Mouse (Mus musculus) forebrain, embryonic 14.5 days (tissue): Measurements from ENCODE around the gene Ripor3. TPM values are rescaled to one million over a fixed set of nuclear protein-coding genes. Genes with fewer than 3 reads are reported as not detected.
"Not testable (repeated sequence)": the region's sequence is repeated elsewhere in the genome, so short reads cannot be mapped to it uniquely, and the experiment has no call there.

Source experiments
- ATAC-seq: fragments of 200-750 bp; cut with Nextera tagmentation; 2 replicates; pipeline ENCODE4 v1.8.0; 2017; ENCODE audit warnings: mild to moderate bottlenecking, moderate library complexity
- DNase-seq: peaks from one replicate; pipeline ENCODE4 v3.0.0-alpha.2; 2015; ENCODE audit warnings: low spot score
- H3K27ac ChIP-seq: fragments of 300-500 bp; sonication (generic); 2 replicates; pipeline ENCODE4 v1.5.1; 2014; ENCODE audit warnings: low read depth, mild to moderate bottlenecking, control low read depth, low read length, moderate library complexity
- H3K27me3 ChIP-seq: fragments of 300-500 bp; sonication (generic); replicated peaks from 2 replicates; pipeline ENCODE4 v1.6.1; 2014; ENCODE audit warnings: low read length, control low read depth, mixed read lengths; ENCODE audit not compliant: control insufficient read depth, insufficient read depth
- H3K36me3 ChIP-seq: fragments of 300-500 bp; sonication (generic); 2 replicates; pipeline ENCODE4 v1.6.1; 2014; ENCODE audit warnings: low read length, control low read depth; ENCODE audit not compliant: control insufficient read depth, insufficient read depth
- H3K4me1 ChIP-seq: fragments of 300-500 bp; sonication (generic); 2 replicates; pipeline ENCODE4 v1.6.1; 2014; ENCODE audit warnings: antibody characterized with exemption, low read length, control low read depth; ENCODE audit not compliant: control insufficient read depth, insufficient read depth
- H3K4me2 ChIP-seq: fragments of 300-500 bp; sonication (generic); 2 replicates; pipeline ENCODE4 v1.6.1; 2014; ENCODE audit warnings: mild to moderate bottlenecking, control low read depth, low read length
- H3K4me3 ChIP-seq: fragments of 300-500 bp; sonication (generic); 2 replicates; pipeline ENCODE4 v1.5.1; 2014; ENCODE audit warnings: low read depth, low read length, control low read depth
- H3K9ac ChIP-seq: fragments of 300-500 bp; sonication (generic); 2 replicates; pipeline ENCODE4 v1.6.1; 2014; ENCODE audit warnings: mild to moderate bottlenecking, low read length, control low read depth, moderate library complexity
- H3K9me3 ChIP-seq: fragments of 300-500 bp; sonication (generic); replicated peaks from 2 replicates; pipeline ENCODE4 v1.6.1; 2016; ENCODE audit warnings: low read length, control low read depth, mixed read lengths; ENCODE audit not compliant: control insufficient read depth
- WGBS: fragments of 180-500 bp; shearing (Covaris S2); extraction: QIAGEN DNeasy Blood & Tissue Kit; methylation state at CpG from one replicate; pipeline ENCODE4 v1.1.7; 2014; 5-methylcytosine and 5-hydroxymethylcytosine counted together
- polyA plus RNA-seq: library from polyadenylated mRNA; unstranded; fragments of >200 nt; fragmentation: Nextera tagmentation; extraction: Ambion mirVana; gene quantifications from 2 replicates; pipeline ENCODE4 v1.2.1, GENCODE M21; 2014

Gene Ripor3
- 0.22 and 0.42 TPM in 2 replicates for polyA plus RNA-seq

DNA sequence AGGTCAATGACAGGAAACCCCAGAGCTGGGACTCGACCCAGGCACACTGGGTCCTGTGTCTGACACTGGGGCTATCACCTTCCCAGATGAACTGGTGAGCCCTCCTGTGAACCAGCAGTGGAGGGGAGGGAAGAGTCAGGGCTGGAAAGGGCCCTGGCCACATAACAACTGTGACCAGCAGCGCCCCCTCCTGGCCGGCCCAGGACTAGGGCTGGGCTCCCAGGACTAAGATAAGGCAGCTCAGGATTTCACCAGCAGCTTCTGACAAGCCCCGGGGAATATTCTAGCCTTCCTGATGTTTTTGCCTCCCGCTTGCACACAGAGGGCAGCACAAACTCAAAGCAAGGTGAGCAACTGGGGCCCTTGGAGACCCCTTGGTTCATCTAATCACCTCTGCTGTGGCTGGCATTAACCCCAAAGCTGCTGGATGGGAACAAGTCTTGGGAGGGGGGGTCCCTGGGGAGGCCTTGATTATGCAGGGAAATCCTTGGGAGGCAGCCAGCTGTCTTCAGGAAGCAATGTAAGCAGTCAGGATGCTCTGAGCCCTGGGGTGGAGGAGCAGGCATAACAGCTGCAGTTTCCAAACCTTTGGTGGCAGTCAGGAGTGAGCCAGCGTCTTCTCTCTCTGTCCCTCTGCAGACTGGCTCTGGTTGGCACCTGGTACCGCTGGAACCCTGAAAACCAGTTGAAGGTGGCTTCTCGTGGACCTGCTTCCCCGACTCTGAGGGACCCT lies at the start of gene Ripor3:
Gene Ripor3 (minus strand): TSS at position 683 of the 733 bp plus-strand sequence.
- no peak within 1 kb of the TSS for H3K4me3 ChIP-seq
- no peak within 1 kb of the TSS for H3K4me2 ChIP-seq
- H3K27ac ChIP-seq: no peak within 1 kb of the TSS; the same call in 1 of the 2 replicates
- 40% methylated on average over 9 of the region's 9 CpGs for WGBS
- no peak for ATAC-seq
- H3K4me1 ChIP-seq: no peaks in the 10 kb centered on the region
- no peak within 1 kb of the TSS for H3K9ac ChIP-seq
- peak; percentile 41 for DNase-seq
- H3K27me3 ChIP-seq: no peaks in the 10 kb centered on the region
- no peaks in the 10 kb centered on the region for H3K36me3 ChIP-seq
- H3K9me3 ChIP-seq: no peaks in the 10 kb centered on the region

DNA sequence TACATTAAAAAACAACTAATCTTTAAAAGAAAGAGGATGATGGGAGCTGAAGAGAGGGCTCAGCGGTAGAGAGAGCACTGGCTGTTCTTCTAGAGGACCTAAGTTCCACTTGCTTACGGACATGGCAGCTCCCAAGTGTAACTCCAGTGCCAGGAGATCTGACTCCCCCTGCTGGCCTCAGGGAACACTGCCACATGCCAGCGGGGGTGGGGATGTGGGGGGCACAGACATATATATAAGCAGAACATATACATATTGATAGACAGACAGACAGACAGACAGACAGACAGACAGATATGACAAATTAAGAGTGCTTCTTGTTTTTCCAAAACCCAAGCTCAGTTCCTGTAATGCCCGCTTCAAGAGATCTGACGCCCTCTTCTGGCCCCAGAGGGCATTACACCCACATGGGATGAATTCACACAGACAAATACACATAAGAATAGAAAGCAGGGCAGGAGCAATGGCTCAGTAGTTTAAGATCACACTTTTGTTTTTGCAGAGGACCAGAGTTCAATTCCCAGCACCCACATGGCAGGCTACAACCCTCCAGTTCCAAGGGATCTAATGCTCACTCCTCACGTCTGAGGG lies 48.9 kb upstream of the Ripor3 start:
- 77% methylated on average over 6 of the region's 6 CpGs for whole genome bisulfite sequencing
- Histone ChIP-seq H3K4me3 (no peak overlapping the region), H3K36me3 (no peaks in the 10 kb centered on the region), H3K9me3 (no peaks in the 10 kb centered on the region), H3K4me1 (no peaks in the 10 kb centered on the region), H3K4me2 (no peak overlapping the region), H3K27me3 (no peaks in the 10 kb centered on the region), H3K27ac (no peak overlapping the region), H3K9ac (no peak overlapping the region)
- ATAC-seq (no peak), DNase-seq (no peak)

DNA sequence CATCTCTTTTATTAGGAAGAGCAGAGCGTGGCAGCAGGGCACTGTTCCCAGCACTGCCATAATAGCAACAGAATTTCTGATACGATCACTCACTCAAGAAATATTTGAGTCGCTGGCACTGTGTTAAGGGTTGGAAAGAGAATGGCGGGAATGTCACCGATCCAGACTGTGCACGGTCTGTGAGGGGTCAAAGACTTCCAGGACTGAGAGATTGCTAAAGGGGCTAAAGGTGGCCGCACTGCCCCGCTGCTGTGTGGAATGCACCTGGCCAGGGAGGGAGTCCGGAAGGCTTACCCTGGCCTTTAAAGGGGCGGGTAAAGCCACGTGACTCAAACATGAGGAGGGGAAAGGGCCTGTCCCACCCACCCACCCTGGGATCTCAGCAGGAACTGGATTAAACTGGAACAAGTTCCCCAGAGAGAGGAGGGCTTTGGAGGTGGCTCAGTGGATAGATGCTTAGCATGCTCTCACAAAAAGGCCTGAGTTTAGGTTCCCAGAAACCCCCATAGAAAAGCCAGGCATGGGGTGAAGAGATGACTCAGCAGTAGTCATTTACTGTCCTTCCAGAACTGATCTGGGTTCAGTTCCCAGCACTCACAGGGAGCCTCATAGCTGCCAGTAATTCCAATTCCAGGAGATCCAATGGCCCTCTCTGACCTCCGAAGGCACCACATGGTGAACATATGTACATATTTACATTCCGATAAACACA lies 48.2 kb upstream of the Ripor3 start:
- Histone ChIP-seq H3K4me3 (no peak overlapping the region), H3K4me2 (no peak overlapping the region), H3K36me3 (no peaks in the 10 kb centered on the region), H3K27me3 (no peaks in the 10 kb centered on the region), H3K27ac (no peak overlapping the region), H3K9me3 (no peaks in the 10 kb centered on the region), H3K4me1 (no peaks in the 10 kb centered on the region), H3K9ac (no peak overlapping the region)
- DNase-seq (no peak), ATAC-seq (no peak)
- 26% methylated on average over 13 of the region's 13 CpGs for WGBS

DNA sequence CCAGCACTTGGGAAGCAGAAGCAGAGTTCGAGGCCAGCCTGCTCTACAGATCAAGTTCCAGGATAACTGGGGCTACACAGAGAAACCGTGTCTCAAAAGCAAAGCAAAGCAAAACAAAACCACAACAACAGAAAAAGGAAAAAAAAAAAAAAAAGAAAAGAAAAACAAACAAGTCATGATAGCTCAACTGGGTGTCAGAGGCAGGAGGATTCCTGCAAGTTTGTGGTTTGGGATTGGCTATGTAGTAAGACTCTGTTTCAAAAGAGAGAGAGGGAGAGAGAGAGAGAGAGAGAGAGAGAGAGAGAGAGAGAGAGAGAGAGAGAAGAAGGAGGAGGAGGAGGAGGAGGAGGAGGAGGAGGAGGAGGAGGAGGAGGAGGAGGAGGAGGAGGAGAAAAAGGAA lies 47.5 kb upstream of the Ripor3 start:
- not testable (repeated sequence) for ATAC-seq, H3K4me3 ChIP-seq, H3K9me3 ChIP-seq, H3K9ac ChIP-seq, H3K36me3 ChIP-seq, H3K27me3 ChIP-seq, H3K4me1 ChIP-seq, DNase-seq, H3K27ac ChIP-seq, H3K4me2 ChIP-seq
- WGBS: 66% methylated on average over 2 of the region's 2 CpGs

DNA sequence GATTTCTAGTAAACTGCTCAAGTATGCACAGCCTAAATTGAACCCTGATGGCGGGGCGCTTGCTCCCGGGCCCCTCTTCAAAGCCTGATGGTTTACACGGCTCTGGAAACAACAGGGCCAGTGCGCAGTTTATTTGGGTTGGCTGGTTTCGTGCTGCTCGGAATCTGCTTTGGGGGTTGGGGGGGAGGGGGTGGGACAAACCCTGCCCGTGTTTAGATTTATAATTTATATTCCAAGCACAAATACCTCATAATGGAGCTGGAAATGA lies 46.2 kb upstream of the Ripor3 start:
- 69% methylated on average over 8 of the region's 8 CpGs for WGBS
- H3K4me2 ChIP-seq: no peak overlapping the region
- DNase-seq: no peak
- no peaks in the 10 kb centered on the region for H3K36me3 ChIP-seq
- no peak for ATAC-seq
- peaks cover 4% of the 10 kb centered on the region; the same call in 1 of the 2 replicates for H3K27me3 ChIP-seq
- H3K4me3 ChIP-seq: no peak overlapping the region
- H3K4me1 ChIP-seq: no peaks in the 10 kb centered on the region
- H3K27ac ChIP-seq: no peak overlapping the region
- no peak overlapping the region for H3K9ac ChIP-seq
- no peaks in the 10 kb centered on the region for H3K9me3 ChIP-seq

DNA sequence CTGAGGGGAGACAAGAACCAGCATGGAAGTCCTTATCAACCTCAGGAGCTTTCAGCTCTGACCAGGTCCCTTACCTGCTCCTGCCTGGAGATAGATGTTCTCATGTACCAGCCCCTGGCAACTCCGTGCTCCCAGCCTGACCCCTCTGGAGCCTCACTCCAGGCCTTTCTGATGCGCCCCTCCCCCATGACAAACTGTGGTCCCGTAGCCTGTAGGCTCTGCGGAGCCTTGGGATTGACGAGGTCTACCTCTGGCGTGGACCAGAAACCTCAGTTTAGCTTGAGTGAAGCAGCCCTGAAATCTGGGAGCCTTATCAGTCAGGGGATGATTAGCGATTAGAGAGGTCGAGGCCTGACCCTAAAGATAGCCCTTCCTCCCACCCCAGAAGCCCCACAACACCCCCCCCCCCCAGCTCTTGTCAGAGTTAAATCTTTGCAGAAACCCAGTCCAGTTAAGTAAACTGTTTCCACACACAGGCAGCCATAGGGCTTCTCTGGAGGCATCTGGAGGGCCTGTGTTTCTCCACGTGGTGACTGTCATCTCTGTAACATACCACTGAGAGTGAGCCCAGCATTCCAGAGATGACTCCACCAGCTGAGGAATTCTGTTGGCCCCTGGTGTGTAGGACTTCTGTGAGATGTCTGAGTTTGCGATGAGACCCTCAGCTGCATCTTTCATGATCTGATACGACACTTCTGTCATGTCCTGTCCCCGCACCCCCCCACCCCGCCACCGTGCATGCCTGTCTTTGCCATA lies 45.7 kb upstream of the Ripor3 start:
- 46% methylated on average over 14 of the region's 14 CpGs for WGBS
- ATAC-seq: no peak
- Histone ChIP-seq H3K4me2 (no peak overlapping the region), H3K27me3 (peaks cover 9% of the 10 kb centered on the region), H3K27ac (no peak overlapping the region), H3K4me3 (no peak overlapping the region), H3K36me3 (no peaks in the 10 kb centered on the region), H3K9ac (no peak overlapping the region), H3K9me3 (no peaks in the 10 kb centered on the region), H3K4me1 (no peaks in the 10 kb centered on the region)
- DNase-seq: no peak

DNA sequence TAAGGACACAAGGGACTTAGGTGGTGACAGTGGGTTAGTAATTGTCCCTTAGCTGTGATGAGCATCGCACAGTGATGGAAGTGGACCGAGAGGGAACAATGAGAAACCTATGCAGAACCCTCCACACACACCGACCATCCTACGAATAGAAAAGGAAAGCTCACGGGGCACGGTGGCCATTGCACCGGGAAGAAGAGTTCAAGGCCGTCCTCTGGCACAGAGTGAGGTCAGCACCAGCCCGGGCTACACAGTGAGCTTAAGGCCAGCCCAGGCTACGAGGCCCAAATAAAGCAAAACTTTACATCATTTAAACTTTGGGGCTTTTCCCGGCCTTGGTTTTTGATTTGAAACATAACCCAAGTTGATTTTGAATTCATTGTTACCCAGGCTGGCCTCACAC lies 43.7 kb upstream of the Ripor3 start:
- ATAC-seq: no peak

DNA sequence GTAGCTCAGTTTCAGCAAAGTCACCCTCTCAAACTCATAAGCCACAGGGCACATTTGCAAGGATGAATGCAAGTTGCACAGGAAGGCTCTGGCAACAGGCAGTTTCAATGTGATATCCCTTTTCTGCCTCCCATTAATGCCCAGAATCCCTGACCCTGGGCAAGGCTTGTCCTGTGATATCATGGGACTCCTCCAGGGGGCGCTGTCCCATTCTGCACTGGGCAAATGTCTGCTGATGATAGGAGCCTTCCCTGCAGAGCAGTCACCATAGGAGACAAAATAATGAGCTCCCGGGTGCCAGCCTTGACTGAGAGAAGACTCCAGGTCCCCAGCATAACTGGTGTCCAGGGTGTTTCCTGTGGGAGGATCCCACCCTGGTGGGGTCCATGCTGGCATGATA lies 42.3 kb upstream of the Ripor3 start:
- no peaks in the 10 kb centered on the region for H3K9me3 ChIP-seq
- no peak overlapping the region for H3K4me2 ChIP-seq
- peaks cover 10% of the 10 kb centered on the region; the same call in 1 of the 2 replicates for H3K4me1 ChIP-seq
- peaks cover 31% of the 10 kb centered on the region for H3K27me3 ChIP-seq
- ATAC-seq: no peak
- no peak overlapping the region for H3K9ac ChIP-seq
- H3K36me3 ChIP-seq: no peaks in the 10 kb centered on the region
- 10% methylated on average over 2 of the region's 2 CpGs for WGBS
- no peak overlapping the region for H3K27ac ChIP-seq
- no peak overlapping the region for H3K4me3 ChIP-seq
- DNase-seq: no peak

More for the DNA sequence above, 43.7 kb upstream of the Ripor3 start:
- Histone ChIP-seq H3K4me1 (peaks cover 10% of the 10 kb centered on the region; the same call in 1 of the 2 replicates), H3K36me3 (no peaks in the 10 kb centered on the region), H3K4me2 (no peak overlapping the region), H3K4me3 (no peak overlapping the region), H3K27ac (no peak overlapping the region), H3K9ac (no peak overlapping the region), H3K27me3 (peaks cover 27% of the 10 kb centered on the region), H3K9me3 (no peaks in the 10 kb centered on the region)
- DNase-seq: no peak
- WGBS: 87% methylated on average over 11 of the region's 11 CpGs
